Mouse (Mus musculus) c-Kit-positive CD71-negative TER-119-negative erythroid progenitor cells, embryonic 14.5 days (primary cell): ENCODE measurements around the gene Ddx23.

Source experiments
- DNase-seq: peaks from one replicate; pipeline ENCODE4 v3.0.0-alpha.2; 2013; ENCODE audit warnings: low read depth

The Ddx23 gene

GRCm38 (mm10) chr15:98632107-98632744 is 30.5 kb downstream of the Ddx23 start:
- DNase-seq, result no peak

GRCm38 (mm10) chr15:98631493-98631892 is 31.2 kb downstream of the Ddx23 start:
- peak; percentile 59 for DNase-seq

- DNase-seq, result no peak
Observed at GRCm38 (mm10) chr15:98630540-98630939, 32.2 kb downstream of the Ddx23 start, which contains the start of gene Cacnb3. Cacnb3 (plus strand) TSS chr15:98630840.

DNA sequence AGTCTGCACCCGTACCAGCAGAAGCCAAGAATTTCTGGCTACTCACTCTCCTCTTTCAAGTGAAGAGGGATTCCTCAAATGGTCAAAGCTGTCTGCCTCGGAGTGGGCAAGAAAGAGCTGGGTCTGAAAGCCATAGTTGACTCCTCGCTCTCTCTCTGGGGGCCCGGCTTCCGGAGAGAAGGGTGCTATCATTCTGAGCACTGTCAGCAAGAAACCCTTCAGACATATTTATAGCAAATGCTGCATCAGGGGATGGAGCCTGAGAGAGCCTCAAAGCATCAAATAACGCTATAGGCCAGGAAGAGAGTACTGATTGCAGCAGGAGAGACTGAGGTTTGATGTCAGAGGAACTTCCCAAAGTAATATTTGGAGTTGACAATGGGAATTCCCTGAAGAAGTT is 33.2 kb downstream of the Ddx23 start:
- DNase-seq, result no peak

DNA sequence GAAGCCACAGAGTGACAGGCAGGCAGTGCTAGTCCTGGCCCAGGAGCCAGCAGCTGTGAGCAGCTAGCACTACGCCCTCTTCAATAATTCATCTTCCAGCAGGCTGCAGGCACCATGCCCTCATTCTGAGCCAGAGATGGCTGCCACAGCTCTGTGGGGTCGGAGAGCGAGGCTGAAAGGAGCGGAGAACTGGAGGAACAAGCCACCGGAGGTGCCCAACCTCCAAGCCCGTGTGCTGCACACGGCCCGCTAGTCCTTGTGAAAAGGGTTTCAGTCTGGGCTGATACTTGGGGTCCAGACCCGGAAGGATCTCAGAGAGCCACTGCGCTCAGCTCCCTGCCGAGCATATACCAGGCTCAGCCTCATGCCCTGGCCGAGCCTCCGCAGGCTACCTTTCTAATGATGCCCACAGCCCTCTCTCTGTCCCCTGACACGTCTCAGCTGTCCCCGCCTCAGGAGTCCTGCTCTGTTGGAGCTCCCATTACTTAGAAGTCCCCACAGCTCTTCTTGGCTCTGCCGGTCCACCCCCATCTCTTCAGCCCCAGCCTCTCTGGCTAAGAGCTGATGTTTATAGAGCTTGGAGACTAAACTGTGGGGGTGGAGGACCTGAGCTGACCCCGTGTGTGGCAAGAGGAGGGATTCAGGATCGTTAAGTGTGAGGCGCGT is 34.0 kb downstream of the Ddx23 start:
- DNase-seq, result no peak

DNA sequence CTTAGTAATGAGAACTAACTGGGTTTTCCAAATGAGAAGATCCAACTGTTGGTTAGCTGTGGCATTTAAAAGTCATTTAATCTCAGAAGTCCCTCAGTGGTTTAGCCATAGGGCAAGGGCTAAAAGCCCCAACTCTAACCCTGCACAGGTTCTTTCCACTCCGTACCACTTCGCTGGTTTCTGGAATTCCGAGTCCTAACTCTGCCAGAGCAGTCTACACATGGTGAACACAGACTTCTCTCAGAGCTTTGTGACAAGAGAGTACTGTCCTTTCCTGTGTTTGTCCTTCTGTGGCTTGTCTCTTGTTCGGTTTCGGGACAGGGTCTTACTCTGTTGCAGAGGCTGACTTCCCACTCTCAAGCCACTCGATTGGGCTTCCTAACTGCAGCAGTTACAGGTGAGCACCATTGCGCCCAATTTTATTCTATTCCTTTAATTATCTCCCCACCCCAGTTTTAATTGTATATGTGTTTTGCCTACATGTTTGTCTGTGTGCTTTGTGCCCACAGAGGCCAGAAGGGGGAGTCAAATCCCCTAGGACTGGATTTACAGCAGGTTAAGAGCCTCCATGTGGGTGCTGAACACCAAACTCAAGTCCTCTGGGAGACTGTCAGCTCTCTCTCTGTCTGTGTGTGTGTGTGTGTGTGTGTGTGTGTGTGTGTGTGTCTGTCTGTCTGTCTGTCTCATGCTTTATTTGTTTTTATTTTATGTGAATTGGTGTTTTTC is 36.0 kb downstream of the Ddx23 start:
- DNase-seq, result no peak

GRCm38 (mm10) chr15:98626078-98626477 is 36.6 kb downstream of the Ddx23 start:
- no peak for DNase-seq

GRCm38 (mm10) chr15:98623361-98623821 is 39.3 kb downstream of the Ddx23 start:
- DNase-seq, result no peak

DNA sequence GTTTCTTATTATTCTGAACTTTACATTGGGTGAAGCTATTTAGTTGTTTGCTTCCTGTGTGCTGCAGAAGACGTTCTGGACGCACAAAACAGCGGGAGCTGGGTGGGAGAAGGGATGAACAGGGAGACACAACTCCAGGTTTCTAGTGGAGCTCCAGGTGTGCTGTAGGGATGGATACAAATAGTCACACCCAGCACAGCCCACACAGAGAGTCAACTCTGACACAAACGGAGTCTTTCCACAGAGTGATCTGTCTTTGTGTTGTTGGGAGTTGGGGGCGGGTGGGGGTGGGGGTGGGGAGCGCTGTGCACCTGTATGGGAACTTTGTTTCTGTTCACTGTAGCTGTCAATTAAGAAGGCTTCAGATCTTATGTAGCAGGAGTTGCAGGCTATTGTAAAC is 40.0 kb downstream of the Ddx23 start:
- DNase-seq, result no peak

DNA sequence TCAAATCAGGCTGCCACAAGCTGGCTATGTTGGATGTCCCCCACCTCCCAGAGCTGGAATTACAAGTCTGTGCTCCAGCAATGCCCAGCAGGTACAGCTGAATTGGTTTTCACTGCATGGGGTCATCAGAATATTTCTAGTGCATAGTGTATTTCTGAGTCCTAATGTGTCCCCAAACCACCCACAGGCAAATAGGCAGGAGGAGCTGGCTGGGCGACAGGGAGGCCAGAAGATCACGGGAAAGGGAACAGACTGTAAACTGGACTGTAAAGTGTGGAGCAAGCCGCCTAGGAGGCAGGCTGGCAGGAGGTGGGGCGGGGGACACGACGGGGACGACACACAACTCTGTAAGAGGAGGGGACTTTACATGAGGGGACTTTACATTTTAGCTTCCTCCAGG is 40.5 kb downstream of the Ddx23 start:
- no peak for DNase-seq

DNA sequence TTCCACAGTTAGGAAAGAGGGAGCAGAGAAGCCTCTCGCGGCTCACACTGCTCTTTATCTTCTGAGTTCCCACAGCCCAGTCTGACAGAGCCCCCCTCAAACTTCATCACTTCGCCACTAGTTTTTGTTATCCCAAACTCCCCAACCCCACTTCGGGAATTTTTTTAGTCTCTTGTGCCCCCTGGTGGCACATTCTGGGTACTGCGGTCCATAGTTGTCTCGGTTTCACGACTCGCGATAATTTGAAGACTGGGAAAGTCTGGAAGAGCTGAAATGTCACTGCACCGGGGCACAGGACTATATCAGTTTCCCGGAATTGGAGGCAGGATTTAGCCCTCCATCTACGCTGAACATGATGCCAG is 45.5 kb downstream of the Ddx23 start:
- peak; percentile 56 for DNase-seq

DNA sequence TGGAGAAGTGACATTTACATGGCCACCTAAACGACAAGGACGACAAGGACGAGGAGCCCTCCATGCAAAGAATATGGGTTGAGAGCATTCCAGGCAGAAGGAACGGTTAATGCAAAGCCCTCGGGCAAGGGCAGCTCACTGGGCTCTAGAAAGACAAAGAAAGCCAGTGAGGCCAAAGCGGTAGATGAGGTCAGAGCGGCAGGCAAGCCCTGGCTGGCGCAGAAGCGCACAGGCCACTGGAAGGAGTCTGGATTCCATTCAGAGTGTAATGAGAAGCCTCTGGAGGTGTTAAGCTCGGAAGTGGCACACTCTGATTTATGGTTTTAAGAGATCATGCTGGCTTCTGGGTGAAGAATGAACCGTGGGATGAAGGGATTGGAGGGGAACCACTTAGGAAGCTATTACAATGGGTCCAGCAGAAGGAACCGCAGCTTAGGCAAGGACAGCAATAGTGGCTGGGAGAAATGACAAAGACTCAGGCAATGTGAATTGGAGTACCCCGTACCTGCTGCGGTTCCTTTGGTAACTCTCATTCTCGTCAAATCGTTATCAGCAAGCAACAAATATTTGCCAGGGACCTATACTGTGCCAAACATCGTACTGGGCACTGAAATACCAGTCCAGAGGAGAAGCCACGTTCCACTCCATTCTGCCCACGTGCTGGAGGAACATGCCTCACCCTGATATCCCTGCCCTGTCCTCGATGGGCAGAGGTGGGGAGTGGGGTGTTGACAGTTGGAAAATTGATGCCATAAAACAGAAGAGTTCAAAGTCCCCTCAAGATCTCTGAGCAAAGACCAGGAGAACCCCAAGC is 46.1 kb downstream of the Ddx23 start:
- no peak for DNase-seq

DNA sequence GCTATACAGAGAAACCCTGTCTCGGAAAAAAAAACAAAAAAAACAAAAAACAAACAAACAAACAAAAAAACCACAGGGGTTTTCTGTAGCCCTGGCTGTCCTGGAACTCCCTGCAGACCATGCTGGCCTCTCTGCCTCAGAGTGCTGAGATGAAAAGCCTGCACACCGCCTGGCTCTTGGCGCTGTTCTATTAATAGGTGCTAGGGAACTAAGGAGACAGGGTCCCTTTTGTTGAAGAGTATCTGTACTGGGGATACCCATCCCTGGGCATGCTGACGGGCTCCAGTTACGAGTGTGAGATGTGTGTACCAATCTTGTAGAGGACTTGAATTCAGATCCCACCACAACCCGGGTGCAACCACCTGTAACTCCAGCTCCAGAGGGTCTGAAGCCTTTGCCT is 46.9 kb downstream of the Ddx23 start:
- DNase-seq, result no peak

- no peak for DNase-seq
Observed at GRCm38 (mm10) chr15:98614971-98615370, 47.7 kb downstream of the Ddx23 start.

- DNase-seq, result no peak
Observed at GRCm38 (mm10) chr15:98614551-98614950, 48.1 kb downstream of the Ddx23 start.

GRCm38 (mm10) chr15:98612229-98612628 is 50.5 kb downstream of the Ddx23 start:
- no peak for DNase-seq

DNA sequence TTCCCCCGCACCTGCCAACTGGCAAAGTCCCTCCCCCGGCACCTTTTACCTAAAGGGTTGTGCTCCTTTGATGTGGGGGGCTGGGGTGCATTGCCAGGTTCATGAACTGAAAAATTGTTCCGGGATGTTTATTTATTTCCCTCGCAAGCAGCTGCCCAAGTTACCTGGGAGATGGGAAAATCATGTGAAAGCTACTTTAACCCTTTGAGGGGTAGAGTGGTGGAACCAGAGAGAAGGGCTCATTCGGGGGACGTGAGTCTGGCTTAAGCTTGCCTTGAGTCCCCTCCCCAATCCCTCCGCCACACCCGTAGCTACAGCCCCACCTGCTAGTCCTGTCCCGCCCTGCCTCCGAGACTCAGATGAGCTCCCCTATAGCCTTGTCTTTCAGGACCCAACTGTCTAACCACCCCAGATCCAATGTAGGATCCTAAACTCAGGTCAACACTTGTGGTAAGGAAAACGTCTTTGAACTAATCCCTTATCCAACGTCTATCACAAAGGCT is 52.5 kb downstream of the Ddx23 start:
- DNase-seq, result no peak

GRCm38 (mm10) chr15:98609331-98610130 is 53.2 kb downstream of the Ddx23 start, which contains the start of gene Adcy6:
Adcy6 (minus strand) TSS chr15:98610076.
- no peak for DNase-seq

GRCm38 (mm10) chr15:98608784-98609250 is 53.9 kb downstream of the Ddx23 start:
- no peak for DNase-seq

- DNase-seq, result no peak
Observed at GRCm38 (mm10) chr15:98608058-98608783, 54.5 kb downstream of the Ddx23 start.
